Mouse (Mus musculus): ENCODE data around the gene Ctsl. TPM values are rescaled to one million over a fixed set of nuclear protein-coding genes. Genes with fewer than 3 reads are reported as not detected.

Ctsl gene
- polyA plus RNA-seq, 1 experiment, result 0.29 TPM

GRCm38 (mm10) chr13:64402951-64403460, 32.3 kb upstream of the Ctsl start:
- peak overlapping the region; percentile 51 for H3K4me3 ChIP-seq (replicated peaks)
- H3K9me3 ChIP-seq (ENCODE audit: control insufficient read depth, low read length), result no peaks in the 10 kb centered on the region
- TF ChIP-seq GATA1 (IDR thresholded peaks at IDR 0.05; ENCODE audit: low read length) (no peak), TAL1 (IDR thresholded peaks at IDR 0.05; ENCODE audit: low read length) (no peak)
- H3K4me1 ChIP-seq (ENCODE audit: control insufficient read depth), result peaks cover 37% of the 10 kb centered on the region
- H3K36me3 ChIP-seq (ENCODE audit: control insufficient read depth), result no peaks in the 10 kb centered on the region
- no peaks in the 10 kb centered on the region for H3K27me3 ChIP-seq (ENCODE audit: control insufficient read depth)

DNA sequence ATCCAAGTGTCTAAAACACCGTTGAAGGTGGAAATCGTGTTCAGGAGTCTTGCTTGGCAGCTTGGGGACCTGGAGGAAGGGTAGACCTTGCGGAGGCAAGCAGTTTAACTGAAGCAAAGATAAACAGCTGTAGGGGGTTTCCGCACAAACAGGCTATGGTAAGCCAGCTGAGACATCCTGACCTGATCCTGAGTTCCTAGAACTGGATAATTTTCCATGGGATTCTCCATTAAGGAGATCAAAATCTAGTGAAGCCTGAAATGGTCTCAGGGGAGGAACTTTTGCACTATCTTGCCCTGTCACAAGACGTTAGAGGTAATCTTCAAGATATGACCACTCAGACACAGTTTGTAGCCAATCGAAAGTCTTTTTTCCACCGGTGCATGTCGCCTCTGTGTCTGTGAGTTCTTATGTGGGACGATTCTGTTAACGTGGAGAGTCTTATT, 31.8 kb upstream of the Ctsl start:
- peaks cover 33% of the 10 kb centered on the region for H3K4me1 ChIP-seq (ENCODE audit: control insufficient read depth)
- H3K36me3 ChIP-seq (ENCODE audit: control insufficient read depth), result no peaks in the 10 kb centered on the region
- peak overlapping the region; percentile 51 for H3K4me3 ChIP-seq (replicated peaks)
- no peak for TF ChIP-seq GATA1 (IDR thresholded peaks at IDR 0.05; ENCODE audit: low read length)
- TF ChIP-seq TAL1 (IDR thresholded peaks at IDR 0.05; ENCODE audit: low read length), result no peak
- no peaks in the 10 kb centered on the region for H3K27me3 ChIP-seq (ENCODE audit: control insufficient read depth)
- no peaks in the 10 kb centered on the region for H3K9me3 ChIP-seq (ENCODE audit: control insufficient read depth, low read length)

- H3K4me1 ChIP-seq (ENCODE audit: control insufficient read depth), result peaks cover 31% of the 10 kb centered on the region
- no peak for TF ChIP-seq GATA1 (IDR thresholded peaks at IDR 0.05; ENCODE audit: low read length)
- TF ChIP-seq TAL1 (IDR thresholded peaks at IDR 0.05; ENCODE audit: low read length), result no peak
- no peaks in the 10 kb centered on the region for H3K36me3 ChIP-seq (ENCODE audit: control insufficient read depth)
- peak overlapping the region; percentile 51 for H3K4me3 ChIP-seq (replicated peaks)
- no peaks in the 10 kb centered on the region for H3K27me3 ChIP-seq (ENCODE audit: control insufficient read depth)
- no peaks in the 10 kb centered on the region for H3K9me3 ChIP-seq (ENCODE audit: control insufficient read depth, low read length)
These were observed 31.3 kb upstream of the Ctsl start for GRCm38 (mm10) chr13:64402006-64402405.

DNA sequence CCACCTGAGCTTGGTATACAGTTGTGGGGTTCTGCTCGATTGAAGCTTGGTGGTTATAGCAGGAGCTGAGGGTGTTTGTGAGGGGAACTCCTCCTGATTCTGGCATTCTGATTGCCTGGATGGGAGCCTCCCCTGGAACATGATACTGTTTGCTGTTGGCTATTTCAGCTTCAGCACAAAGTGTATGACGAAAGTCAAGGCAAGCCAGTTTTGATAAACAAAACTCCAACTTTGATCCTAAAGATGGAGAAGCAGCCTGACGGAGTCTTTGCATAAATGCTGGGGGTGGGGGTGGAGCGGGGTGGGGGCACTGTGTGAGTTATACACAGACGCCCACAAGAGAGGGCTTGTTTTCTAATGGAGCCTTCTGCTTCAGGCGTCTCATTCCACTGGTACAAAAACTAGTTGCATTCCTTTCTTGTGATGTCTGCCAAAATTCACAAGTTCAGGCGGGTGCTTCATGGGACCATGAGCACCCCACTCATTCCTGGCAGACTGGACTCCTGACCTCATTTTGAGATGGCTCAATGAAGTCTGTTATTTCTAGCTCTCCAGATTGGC, 30.2 kb upstream of the Ctsl start:
- TF ChIP-seq GATA1 (IDR thresholded peaks at IDR 0.05; ENCODE audit: low read length) (no peak), TAL1 (IDR thresholded peaks at IDR 0.05; ENCODE audit: low read length) (no peak)
- H3K36me3 ChIP-seq (ENCODE audit: control insufficient read depth), result no peaks in the 10 kb centered on the region
- no peaks in the 10 kb centered on the region for H3K27me3 ChIP-seq (ENCODE audit: control insufficient read depth)
- no peaks in the 10 kb centered on the region for H3K9me3 ChIP-seq (ENCODE audit: control insufficient read depth, low read length)
- no peak overlapping the region for H3K4me3 ChIP-seq (replicated peaks)
- peaks cover 29% of the 10 kb centered on the region for H3K4me1 ChIP-seq (ENCODE audit: control insufficient read depth)

DNA sequence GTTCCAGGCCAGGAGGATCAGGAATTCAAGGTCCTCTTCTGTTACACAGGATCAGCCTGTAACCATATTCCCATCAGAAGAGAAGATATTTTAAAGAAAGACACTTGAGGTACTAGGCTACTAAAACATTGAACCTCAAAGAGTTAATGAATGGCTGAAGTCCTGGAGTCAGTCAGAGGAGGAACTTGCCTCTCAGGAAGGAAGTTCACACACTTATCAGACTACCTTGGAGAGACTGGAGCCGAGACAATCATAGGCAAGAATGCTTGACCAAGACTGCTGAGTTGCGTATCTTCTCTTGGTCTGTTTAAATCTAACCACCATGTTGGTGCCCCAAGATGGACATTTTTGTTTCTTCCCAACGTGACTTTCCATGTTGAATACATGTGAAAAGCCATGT, 29.2 kb upstream of the Ctsl start:
- Histone ChIP-seq H3K9me3 (ENCODE audit: control insufficient read depth, low read length) (no peaks in the 10 kb centered on the region), H3K36me3 (ENCODE audit: control insufficient read depth) (no peaks in the 10 kb centered on the region), H3K4me1 (ENCODE audit: control insufficient read depth) (peaks cover 26% of the 10 kb centered on the region), H3K27me3 (ENCODE audit: control insufficient read depth) (no peaks in the 10 kb centered on the region), H3K4me3 (replicated peaks) (no peak overlapping the region)
- TF ChIP-seq TAL1 (IDR thresholded peaks at IDR 0.05; ENCODE audit: low read length), result no peak
- no peak for TF ChIP-seq GATA1 (IDR thresholded peaks at IDR 0.05; ENCODE audit: low read length)

GRCm38 (mm10) chr13:64398065-64398464, 27.4 kb upstream of the Ctsl start:
- Histone ChIP-seq H3K36me3 (ENCODE audit: control insufficient read depth) (no peaks in the 10 kb centered on the region), H3K4me1 (ENCODE audit: control insufficient read depth) (peaks cover 15% of the 10 kb centered on the region), H3K27me3 (ENCODE audit: control insufficient read depth) (no peaks in the 10 kb centered on the region), H3K9me3 (ENCODE audit: control insufficient read depth, low read length) (no peaks in the 10 kb centered on the region), H3K4me3 (replicated peaks) (no peak overlapping the region)
- no peak for TF ChIP-seq GATA1 (IDR thresholded peaks at IDR 0.05; ENCODE audit: low read length)
- TF ChIP-seq TAL1 (IDR thresholded peaks at IDR 0.05; ENCODE audit: low read length), result no peak

DNA sequence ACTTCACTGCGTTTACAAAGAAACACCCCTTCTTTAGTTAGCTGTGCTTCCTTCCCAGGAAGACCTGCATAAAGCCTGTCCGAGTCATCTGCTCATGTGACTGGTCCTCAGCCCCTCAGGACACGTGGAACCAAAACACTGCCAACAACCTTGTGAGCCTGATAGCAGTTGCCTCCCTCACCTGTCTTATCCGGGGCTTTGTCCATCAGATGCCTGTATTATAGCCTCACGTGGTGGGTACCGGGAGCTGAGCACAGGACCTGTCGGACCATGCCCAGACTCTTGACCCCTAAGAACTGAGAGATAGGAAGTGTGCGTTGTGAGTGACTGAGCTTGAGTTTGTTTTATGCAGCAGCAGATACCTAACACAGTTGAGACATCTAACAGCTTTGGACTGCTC, 26.3 kb upstream of the Ctsl start:
- peaks cover 6% of the 10 kb centered on the region for H3K4me1 ChIP-seq (ENCODE audit: control insufficient read depth)
- no peaks in the 10 kb centered on the region for H3K9me3 ChIP-seq (ENCODE audit: control insufficient read depth, low read length)
- TF ChIP-seq GATA1 (IDR thresholded peaks at IDR 0.05; ENCODE audit: low read length) (no peak), TAL1 (IDR thresholded peaks at IDR 0.05; ENCODE audit: low read length) (no peak)
- H3K27me3 ChIP-seq (ENCODE audit: control insufficient read depth), result no peaks in the 10 kb centered on the region
- no peaks in the 10 kb centered on the region for H3K36me3 ChIP-seq (ENCODE audit: control insufficient read depth)
- no peak overlapping the region for H3K4me3 ChIP-seq (replicated peaks)

DNA sequence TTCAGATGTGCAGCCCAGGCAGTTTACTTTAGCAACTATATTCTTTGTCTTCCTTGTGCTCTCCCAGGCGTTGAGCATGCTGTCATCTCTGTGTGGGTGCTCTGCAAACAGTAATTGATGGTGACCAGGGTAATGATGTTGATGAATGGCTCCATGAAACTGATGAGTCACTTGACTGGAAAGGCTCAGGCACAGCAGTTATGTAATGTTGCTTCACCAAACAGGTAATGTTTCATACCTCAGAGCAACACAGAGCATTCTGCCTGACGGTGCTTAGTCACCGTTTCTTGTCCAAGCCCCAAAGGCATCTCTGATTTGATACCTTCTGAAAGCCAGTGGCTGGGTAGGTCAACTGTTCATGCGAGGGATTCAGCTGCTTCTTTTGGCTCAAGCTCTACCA, 17.7 kb upstream of the Ctsl start:
- H3K4me3 ChIP-seq (replicated peaks), result no peak overlapping the region
- TF ChIP-seq GATA1 (IDR thresholded peaks at IDR 0.05; ENCODE audit: low read length) (no peak), TAL1 (IDR thresholded peaks at IDR 0.05; ENCODE audit: low read length) (no peak)
- no peaks in the 10 kb centered on the region for H3K36me3 ChIP-seq (ENCODE audit: control insufficient read depth)
- no peaks in the 10 kb centered on the region for H3K27me3 ChIP-seq (ENCODE audit: control insufficient read depth)
- no peaks in the 10 kb centered on the region for H3K9me3 ChIP-seq (ENCODE audit: control insufficient read depth, low read length)
- H3K4me1 ChIP-seq (ENCODE audit: control insufficient read depth), result no peaks in the 10 kb centered on the region; the same call in 1 of the 2 replicates

DNA sequence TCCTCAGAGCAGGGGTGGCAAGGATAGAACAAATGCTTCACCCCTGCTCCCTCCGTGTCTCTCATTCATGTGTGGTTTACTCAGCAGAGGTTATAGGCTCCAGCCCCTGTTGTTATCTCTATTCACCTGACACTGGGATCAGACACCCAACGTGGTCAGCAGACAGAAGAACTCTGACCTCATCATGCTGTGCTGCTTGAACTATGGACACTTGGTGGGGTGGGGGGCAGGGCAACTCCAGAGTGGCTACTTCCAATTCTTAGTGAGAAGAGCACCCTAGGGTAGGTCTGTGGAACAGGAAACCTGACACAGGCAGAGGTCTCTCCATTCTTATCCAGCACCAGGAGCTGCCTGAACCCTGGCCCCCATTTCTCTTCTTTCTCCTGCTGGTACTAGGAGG, 15.4 kb upstream of the Ctsl start:
- Histone ChIP-seq H3K27me3 (ENCODE audit: control insufficient read depth) (no peaks in the 10 kb centered on the region), H3K4me3 (replicated peaks) (no peak overlapping the region), H3K9me3 (ENCODE audit: control insufficient read depth, low read length) (no peaks in the 10 kb centered on the region), H3K36me3 (ENCODE audit: control insufficient read depth) (no peaks in the 10 kb centered on the region), H3K4me1 (ENCODE audit: control insufficient read depth) (no peaks in the 10 kb centered on the region; the same call in 1 of the 2 replicates)
- no peak for TF ChIP-seq TAL1 (IDR thresholded peaks at IDR 0.05; ENCODE audit: low read length)
- TF ChIP-seq GATA1 (IDR thresholded peaks at IDR 0.05; ENCODE audit: low read length), result no peak

- H3K9me3 ChIP-seq (ENCODE audit: control insufficient read depth, low read length), result no peaks in the 10 kb centered on the region
- no peaks in the 10 kb centered on the region; the same call in 1 of the 2 replicates for H3K4me1 ChIP-seq (ENCODE audit: control insufficient read depth)
- H3K36me3 ChIP-seq (ENCODE audit: control insufficient read depth), result no peaks in the 10 kb centered on the region
- H3K27me3 ChIP-seq (ENCODE audit: control insufficient read depth), result no peaks in the 10 kb centered on the region
- H3K4me3 ChIP-seq (replicated peaks), result no peak overlapping the region
- no peak for TF ChIP-seq TAL1 (IDR thresholded peaks at IDR 0.05; ENCODE audit: low read length)
- no peak for TF ChIP-seq GATA1 (IDR thresholded peaks at IDR 0.05; ENCODE audit: low read length)
These were observed 14.2 kb upstream of the Ctsl start for GRCm38 (mm10) chr13:64384937-64385336.
